Mouse (Mus musculus): Measurements from ENCODE around the gene Car14. TPM values are rescaled to one million over a fixed set of nuclear protein-coding genes. Genes with fewer than 3 reads are reported as not detected.

The Car14 gene
- not detected for total RNA-seq (2023)

GRCm38 (mm10) chr3:95904568-95904967 is at the start of gene Car14:
Gene Car14 (minus strand): TSS chr3:95904691.

GRCm38 (mm10) chr3:95928658-95929503 is 24.4 kb upstream of the Car14 start, which contains the start of gene Anp32e:
Gene Anp32e (plus strand): TSS chr3:95929246.

GRCm38 (mm10) chr3:95893606-95894316 is 10.7 kb downstream of the Car14 start, which contains the start of gene Aph1a:
Gene Aph1a (plus strand): TSS chr3:95893969.

GRCm38 (mm10) chr3:95891211-95892065 is 13.1 kb downstream of the Car14 start, which contains the start of gene BC028528:
Gene BC028528 (minus strand): TSS chr3:95892005.

GRCm38 (mm10) chr3:95881979-95882815 is 22.3 kb downstream of the Car14 start, which contains the start of gene Ciart:
Gene Ciart (minus strand): TSS chr3:95882251.

DNA sequence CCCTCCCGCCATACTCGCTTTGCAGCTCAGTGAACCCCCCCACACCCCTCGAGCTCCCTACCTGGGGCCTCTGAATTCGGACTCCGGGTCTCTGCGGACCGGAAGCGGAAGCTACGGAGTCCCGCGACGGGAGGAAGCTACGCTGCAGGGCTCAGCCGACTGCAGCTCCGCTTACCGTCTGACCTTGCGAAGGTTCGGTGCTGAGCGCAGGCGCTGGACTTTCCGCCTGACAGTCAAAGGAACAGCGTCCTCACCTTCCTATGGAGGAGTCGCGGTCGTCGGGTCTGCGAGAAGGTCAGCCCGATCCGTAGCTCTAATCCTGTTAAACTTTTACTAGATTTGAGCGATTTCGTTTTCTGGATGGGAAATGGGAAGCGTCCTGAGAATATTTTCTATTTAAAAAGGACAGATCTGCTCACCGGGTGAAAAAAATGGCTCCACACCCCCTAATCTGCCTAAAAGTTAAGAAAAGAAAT is 33.1 kb downstream of the Car14 start, which contains the start of gene Mrps21:
TSS of gene Mrps21 (minus strand) at position 128 of the 476 bp plus-strand sequence.

DNA sequence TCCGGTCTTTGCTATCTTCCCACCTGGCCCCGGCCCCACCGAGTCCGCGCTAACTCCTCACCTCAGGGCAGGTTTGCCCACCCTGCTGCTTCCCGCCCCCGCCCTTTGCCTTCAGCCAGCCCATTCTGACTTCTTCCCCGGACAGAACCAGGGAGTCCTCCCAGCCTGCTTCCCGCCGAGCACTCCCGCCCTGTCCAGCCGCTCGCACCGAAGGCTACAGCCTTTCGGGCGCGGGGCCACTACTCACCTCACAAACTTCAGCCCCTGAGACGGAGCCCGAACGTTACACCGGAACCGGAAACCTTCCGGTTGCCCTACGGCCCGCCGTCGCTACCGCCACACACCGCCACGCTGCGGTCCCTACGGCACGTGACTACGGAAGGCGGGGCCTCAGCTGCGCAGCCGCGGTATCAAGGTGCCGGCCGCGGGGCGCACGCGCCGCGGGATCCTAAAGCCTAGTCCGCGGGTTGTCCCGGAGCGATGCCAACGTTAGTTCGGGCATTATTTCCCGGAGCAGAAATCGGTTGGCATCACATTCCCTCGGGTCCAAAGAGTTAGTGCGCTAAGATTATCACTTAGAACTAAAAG is 48.9 kb downstream of the Car14 start, which contains the start of gene Prpf3:
TSS of gene Prpf3 (minus strand) at position 384 of the 588 bp plus-strand sequence.

Other genes with a start within 250 kb of the Car14 start
- gene Mcl1, start 245.9 kb downstream of the Car14 start, total RNA-seq (2023): 250 TPM
- 8.4 TPM for gene Adamtsl4, start 216.8 kb downstream of the Car14 start, total RNA-seq (2023)
- 59.9 TPM for gene Ecm1, start 165.1 kb downstream of the Car14 start, total RNA-seq (2023)
- gene Tars2, start 144.5 kb downstream of the Car14 start, total RNA-seq (2023): 102 TPM
- 98.7 TPM for gene Rprd2, start 85.8 kb downstream of the Car14 start, total RNA-seq (2023)
- gene Prpf3, start 48.8 kb downstream of the Car14 start, total RNA-seq (2023): 72.8 TPM
- 65.9 TPM for gene Mrps21, start 33.2 kb downstream of the Car14 start, total RNA-seq (2023)
- 25.5 TPM for gene Ciart, start 22.4 kb downstream of the Car14 start, total RNA-seq (2023)
- gene BC028528, start 12.7 kb downstream of the Car14 start, total RNA-seq (2023): 3.8 TPM
- 37.7 TPM for gene Aph1a, start 10.7 kb downstream of the Car14 start, total RNA-seq (2023)
- 87.9 TPM for gene Anp32e, start 24.6 kb upstream of the Car14 start, total RNA-seq (2023)
- 52.2 TPM for gene Plekho1, start 91.3 kb upstream of the Car14 start, total RNA-seq (2023)
- gene Vps45, start 153.8 kb upstream of the Car14 start, total RNA-seq (2023): 12.4 TPM
- gene Otud7b, start 199.8 kb upstream of the Car14 start, total RNA-seq (2023): 27.0 TPM